Mouse (Mus musculus) midbrain, embryonic 11.5 days (tissue): ENCODE results near the gene Gtsf2. TPM values are rescaled to one million over a fixed set of nuclear protein-coding genes. Genes with fewer than 3 reads are reported as not detected.
"Not testable (repeated sequence)": the region's sequence is repeated elsewhere in the genome, so short reads cannot be mapped to it uniquely, and the experiment has no call there.

Experiments
- ATAC-seq: fragments of 200-750 bp; cut with Nextera tagmentation; 2 replicates; pipeline ENCODE4 v1.8.0; 2017; ENCODE audit warnings: moderate TSS enrichment, moderate library complexity; ENCODE audit not compliant: low FRiP score
- DNase-seq: peaks from one replicate; pipeline ENCODE4 v3.0.0; 2015; ENCODE audit warnings: low spot score; ENCODE audit errors: missing footprints
- H3K27ac ChIP-seq: fragments of 300-500 bp; sonication (generic); 2 replicates; pipeline ENCODE4 v1.5.1; 2014; ENCODE audit warnings: low read depth, low read length
- H3K27me3 ChIP-seq: fragments of 300-500 bp; sonication (generic); 2 replicates; pipeline ENCODE4 v1.6.1; 2014; ENCODE audit warnings: mild to moderate bottlenecking, low read length, moderate library complexity, mixed read lengths; ENCODE audit not compliant: control insufficient read depth, insufficient read depth
- H3K36me3 ChIP-seq: fragments of 300-500 bp; sonication (generic); 2 replicates; pipeline ENCODE4 v1.6.1; 2014; ENCODE audit warnings: mild to moderate bottlenecking, low read length, moderate library complexity, mixed read lengths; ENCODE audit not compliant: control insufficient read depth, insufficient read depth
- H3K4me1 ChIP-seq: fragments of 300-500 bp; sonication (generic); 2 replicates; pipeline ENCODE4 v1.6.1; 2014; ENCODE audit warnings: low read length; ENCODE audit not compliant: control insufficient read depth, insufficient read depth
- H3K4me2 ChIP-seq: fragments of 300-500 bp; sonication (generic); 2 replicates; pipeline ENCODE4 v1.6.1; 2014; ENCODE audit warnings: mild to moderate bottlenecking, moderate library complexity
- H3K4me3 ChIP-seq: fragments of 300-500 bp; sonication (generic); 2 replicates; pipeline ENCODE4 v1.5.1; 2014; ENCODE audit warnings: low read depth, low read length
- H3K9ac ChIP-seq: fragments of 300-500 bp; sonication (generic); 2 replicates; pipeline ENCODE4 v1.6.1; 2014; ENCODE audit warnings: low read length
- H3K9me3 ChIP-seq: fragments of 300-500 bp; sonication (generic); 2 replicates; pipeline ENCODE4 v1.6.1; 2016; ENCODE audit warnings: low read length; ENCODE audit not compliant: control insufficient read depth
- WGBS: fragments of 180-500 bp; shearing (Covaris S2); extraction: QIAGEN DNeasy Blood & Tissue Kit; methylation state at CpG from one replicate; pipeline ENCODE4 v1.1.7; 2014; 5-methylcytosine and 5-hydroxymethylcytosine counted together
- polyA plus RNA-seq: library from polyadenylated mRNA; unstranded; fragments of >200 nt; fragmentation: Nextera tagmentation; extraction: Ambion mirVana; gene quantifications from 2 replicates; pipeline ENCODE4 v1.2.1, GENCODE M21; 2014

The Gtsf2 gene
- polyA plus RNA-seq, 1 experiment from 2014 or later, result not detected

- WGBS, result 47% methylated on average over 2 of the region's 2 CpGs
- Histone ChIP-seq H3K36me3 (no peaks in the 10 kb centered on the region), H3K4me2 (no peak overlapping the region), H3K27me3 (no peaks in the 10 kb centered on the region), H3K4me1 (no peaks in the 10 kb centered on the region), H3K4me3 (no peak overlapping the region), H3K27ac (no peak overlapping the region), H3K9ac (no peak overlapping the region), H3K9me3 (no peaks in the 10 kb centered on the region)
- DNase-seq, result no peak
- ATAC-seq, result no peak
These were observed 21.3 kb downstream of the Gtsf2 start for GRCm38 (mm10) chr15:103427017-103427416.

GRCm38 (mm10) chr15:103405586-103405985 is 42.7 kb downstream of the Gtsf2 start:
- not testable (repeated sequence) for H3K9me3 ChIP-seq, H3K4me2 ChIP-seq, H3K4me1 ChIP-seq, H3K36me3 ChIP-seq, ATAC-seq, DNase-seq, H3K9ac ChIP-seq, H3K27me3 ChIP-seq, H3K27ac ChIP-seq, H3K4me3 ChIP-seq
- 83% methylated on average over 2 of the region's 3 CpGs for WGBS

GRCm38 (mm10) chr15:103401361-103401760 is 46.9 kb downstream of the Gtsf2 start:
- Histone ChIP-seq H3K36me3 (no peaks in the 10 kb centered on the region), H3K4me1 (no peaks in the 10 kb centered on the region), H3K4me2 (no peak overlapping the region), H3K27ac (no peak overlapping the region), H3K9me3 (no peaks in the 10 kb centered on the region), H3K4me3 (no peak overlapping the region), H3K9ac (no peak overlapping the region), H3K27me3 (no peaks in the 10 kb centered on the region)
- ATAC-seq, result no peak
- WGBS, result 90% methylated on average over 5 of the region's 5 CpGs
- no peak for DNase-seq

DNA sequence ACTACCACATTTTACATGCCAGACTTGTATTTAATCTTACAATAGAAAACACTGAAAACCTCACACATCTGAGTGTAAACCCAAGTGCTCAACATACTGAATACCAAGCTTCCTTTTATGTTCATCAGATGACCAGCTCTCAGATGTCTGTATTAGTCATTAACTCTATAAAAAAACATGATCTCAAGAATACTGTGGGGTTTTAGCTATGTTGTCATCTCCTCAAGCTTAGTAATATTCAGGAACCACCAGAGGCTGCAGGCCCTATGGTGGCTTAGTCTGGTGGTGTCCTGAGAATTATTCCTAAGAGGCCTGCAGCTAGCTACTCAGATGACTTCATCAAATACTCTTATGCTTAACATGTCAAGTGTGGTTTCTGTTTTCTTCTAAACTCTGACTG is 54.7 kb downstream of the Gtsf2 start:
- H3K9me3 ChIP-seq, result no peaks in the 10 kb centered on the region
- no peak overlapping the region for H3K4me3 ChIP-seq
- no peak overlapping the region for H3K9ac ChIP-seq
- ATAC-seq (no peak), DNase-seq (no peak)
- H3K36me3 ChIP-seq, result no peaks in the 10 kb centered on the region
- no peaks in the 10 kb centered on the region for H3K4me1 ChIP-seq
- H3K4me2 ChIP-seq, result no peak overlapping the region
- H3K27ac ChIP-seq, result no peak overlapping the region
- no peaks in the 10 kb centered on the region for H3K27me3 ChIP-seq

Other genes with a start within 250 kb of the Gtsf2 start
- gene Cbx5, start 208.7 kb downstream of the Gtsf2 start, polyA plus RNA-seq, result 206 and 218 TPM in 2 replicates
- 1,348 and 1,391 TPM in 2 replicates for gene Hnrnpa1, start 208.0 kb downstream of the Gtsf2 start, polyA plus RNA-seq
- 6.8 and 6.9 TPM in 2 replicates for gene Nfe2, start 190.1 kb downstream of the Gtsf2 start, polyA plus RNA-seq
- 286 and 307 TPM in 2 replicates for gene Copz1, start 175.8 kb downstream of the Gtsf2 start, polyA plus RNA-seq
- gene Gpr84, start 137.9 kb downstream of the Gtsf2 start, polyA plus RNA-seq, result 0.12 and 0.23 TPM in 2 replicates
- 19.4 and 24.3 TPM in 2 replicates for gene Zfp385a, start 108.4 kb downstream of the Gtsf2 start, polyA plus RNA-seq
- gene Itga5, start 81.7 kb downstream of the Gtsf2 start, polyA plus RNA-seq, result 15.9 and 18.1 TPM in 2 replicates
- gene Gtsf1, start 18.0 kb downstream of the Gtsf2 start, polyA plus RNA-seq, result not detected in 2 replicates
- gene Nckap1l, start 5.3 kb upstream of the Gtsf2 start, polyA plus RNA-seq, result 2.4 and 2.7 TPM in 2 replicates
- gene Pde1b, start 54.6 kb upstream of the Gtsf2 start, polyA plus RNA-seq, result 31.8 and 35.6 TPM in 2 replicates
- gene Ppp1r1a, start 89.5 kb upstream of the Gtsf2 start, polyA plus RNA-seq, result 56.4 and 62.7 TPM in 2 replicates
- gene Glycam1, start 116.6 kb upstream of the Gtsf2 start, polyA plus RNA-seq, result not detected in 2 replicates